Mouse (Mus musculus): ENCODE results near the gene Tbc1d10a.

- no peak for TF ChIP-seq CTCF (conservative IDR thresholded peaks at IDR 0.05; ENCODE audit: low read length)
- TF ChIP-seq NANOG (IDR thresholded peaks at IDR 0.05; ENCODE audit: borderline replicate concordance, low read length): no peak
- no peak for TF ChIP-seq POU5F1 (IDR thresholded peaks at IDR 0.05; ENCODE audit: borderline replicate concordance, low read length)
These were observed 9.0 kb downstream of the Tbc1d10a start for GRCm38 (mm10) chr11:4195597-4196031.
